16 mouse cellular contexts compared by ENCODE assay signal in the genomic region with DNA sequence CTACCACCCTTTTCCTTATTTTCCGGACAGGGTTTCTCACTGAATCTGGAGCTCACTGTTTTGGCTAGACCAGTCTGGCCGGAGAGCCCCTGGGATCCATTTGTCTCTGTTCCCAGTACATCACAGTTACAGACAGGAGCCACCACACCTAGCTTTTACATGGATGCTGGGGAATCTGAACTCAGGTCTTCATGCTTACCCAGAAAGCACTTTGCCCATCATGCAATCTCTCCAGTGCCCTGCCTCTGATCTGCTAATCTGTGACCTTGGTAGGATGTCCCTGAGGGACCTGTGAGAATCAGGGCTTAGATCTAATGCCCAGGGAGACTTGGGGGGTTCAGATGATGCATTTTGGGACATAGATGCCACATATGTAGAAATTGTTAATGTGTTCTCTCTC.
"Had no signal": no experiment of that assay in that cellular context is flagged by ENCODE, and none has a peak within 500 bp of the region (broad histone marks: within the 10 kb centered on the region; RNA-seq: fewer than 3 reads in every experiment).

No protein-coding gene starts in this region.

- H3K9ac ChIP-seq: neural tube, embryonic 13.5 days; neural tube, embryonic 15.5 days; stomach, embryonic 15.5 days had no signal

- H3K36me3 ChIP-seq: neural tube, embryonic 13.5 days; neural tube, embryonic 15.5 days; stomach, embryonic 15.5 days had no signal

- H3K4me1 ChIP-seq: neural tube, embryonic 13.5 days; neural tube, embryonic 15.5 days; stomach, embryonic 15.5 days had no signal

- DNase-seq: retina, postnatal 1 day; right cerebral cortex, adult 18-20 months; right cerebral cortex, postnatal 14 days; right cerebral cortex, postnatal 25 days; right cerebral cortex, postnatal 4 days; spleen, adult 18-20 months; thymus, adult 18-20 months; thymus, adult 2 months; thymus, postnatal 14 days; thymus, postnatal 25 days; thymus, postnatal 36 days; thymus, postnatal 4 days had no signal

- H3K9me3 ChIP-seq: neural tube, embryonic 13.5 days; neural tube, embryonic 15.5 days; stomach, embryonic 15.5 days had no signal

- H3K27me3 ChIP-seq: neural tube, embryonic 13.5 days; neural tube, embryonic 15.5 days; stomach, embryonic 15.5 days had no signal

- H3K4me3 ChIP-seq: neural tube, embryonic 13.5 days; neural tube, embryonic 15.5 days; stomach, embryonic 15.5 days had no signal

- H3K27ac ChIP-seq: neural tube, embryonic 13.5 days; neural tube, embryonic 15.5 days; stomach, embryonic 15.5 days; stomach, postnatal 0 days had no signal
